8 mouse cellular contexts compared by ENCODE assay signal in genomic region chr11:28365209-28365928, GRCm38 (mm10). TPM values are rescaled to one million over a fixed set of nuclear protein-coding genes. Genes with fewer than 3 reads are reported as not detected.
A peak's percentile ranks its signal among the peaks of the same experiment; 100 is the strongest.
DNase-seq lines count a peak whose midpoint lies in the region; ATAC-seq and TF ChIP-seq lines count a peak whose summit lies in the region.

No protein-coding gene starts in this region.

- H3K4me1 ChIP-seq in forebrain, postnatal 0 days (ENCODE audit: insufficient read depth): 0 out of 2 replicates have a peak, but pooled peaks cover 3% of the 10 kb centered on the region
- no peaks in the 10 kb centered on the region; the same call in 1 of the 2 replicates for H3K4me1 ChIP-seq in liver, embryonic 15.5 days (replicated peaks)
- H3K4me1 ChIP-seq in neural tube, embryonic 11.5 days (ENCODE audit: control insufficient read depth, insufficient read depth, low read length): no peaks in the 10 kb centered on the region
- H3K4me1 ChIP-seq in stomach, embryonic 16.5 days (ENCODE audit: control insufficient read depth, insufficient read depth, low read length): 0 out of 2 replicates have a peak, but pooled peaks cover 6% of the 10 kb centered on the region

- 5% methylated on average over 26 of the region's 26 CpGs for WGBS in forebrain, postnatal 0 days
- 13% methylated on average over 26 of the region's 26 CpGs for WGBS in liver, embryonic 15.5 days (ENCODE audit: insufficient replicate concordance)
- 7% methylated on average over 26 of the region's 26 CpGs for WGBS in neural tube, embryonic 11.5 days
- 12% methylated on average over 26 of the region's 26 CpGs for WGBS in stomach, embryonic 16.5 days

- H3K4me3 ChIP-seq in forebrain, postnatal 0 days (ENCODE audit: low read depth, low read length): peak overlapping the region; percentile 36
- H3K4me3 ChIP-seq in liver, embryonic 15.5 days (replicated peaks): peak overlapping the region; percentile 17
- peak overlapping the region; percentile 15 for H3K4me3 ChIP-seq in neural tube, embryonic 11.5 days (ENCODE audit: low read depth, low read length)
- H3K4me3 ChIP-seq in stomach, embryonic 16.5 days (replicated peaks; ENCODE audit: low read length): peak overlapping the region; percentile 42

- H3K4me2 ChIP-seq in forebrain, postnatal 0 days (ENCODE audit: low read depth): peak overlapping the region; percentile 63
- peak overlapping the region; percentile 58 for H3K4me2 ChIP-seq in liver, embryonic 15.5 days
- peak overlapping the region; percentile 43 for H3K4me2 ChIP-seq in neural tube, embryonic 11.5 days (ENCODE audit: low read depth)
- peak overlapping the region; percentile 70 for H3K4me2 ChIP-seq in stomach, embryonic 16.5 days (ENCODE audit: low read depth, low read length)

- no peak overlapping the region for H3K27ac ChIP-seq in forebrain, postnatal 0 days (ENCODE audit: low read depth, low read length)
- H3K27ac ChIP-seq in liver, embryonic 15.5 days (replicated peaks): no peak overlapping the region
- H3K27ac ChIP-seq in neural tube, embryonic 11.5 days (ENCODE audit: low read depth, low read length): peak overlapping the region; percentile 27
- no peak overlapping the region for H3K27ac ChIP-seq in stomach, embryonic 16.5 days (ENCODE audit: low read length)

- DNase-seq in CD4-positive helper T cell, adult 2 months (ENCODE audit: low read depth, low spot score): peak; percentile 12
- peak; percentile 12 for DNase-seq in cerebellum, adult 11 months
- DNase-seq in forebrain, postnatal 0 days: peak; percentile 83
- DNase-seq in heart, postnatal 25 days (ENCODE audit: low spot score): peak; percentile 43
- peak; percentile 81 for DNase-seq in layer of hippocampus, adult 11-12 months (ENCODE audit: low spot score)
- DNase-seq in neural tube, embryonic 11.5 days (ENCODE audit: low spot score): peak; percentile 91

- no peaks in the 10 kb centered on the region for H3K27me3 ChIP-seq in forebrain, postnatal 0 days (ENCODE audit: insufficient read depth, low read length)
- H3K27me3 ChIP-seq in liver, embryonic 15.5 days: no peaks in the 10 kb centered on the region
- H3K27me3 ChIP-seq in neural tube, embryonic 11.5 days (ENCODE audit: control insufficient read depth, insufficient read depth, low read length): no peaks in the 10 kb centered on the region
- no peaks in the 10 kb centered on the region for H3K27me3 ChIP-seq in stomach, embryonic 16.5 days (ENCODE audit: control insufficient read depth, insufficient read depth, low read length)

- peak overlapping the region; percentile 46 for H3K9ac ChIP-seq in forebrain, postnatal 0 days
- no peak overlapping the region for H3K9ac ChIP-seq in liver, embryonic 15.5 days
- peak overlapping the region; percentile 55 for H3K9ac ChIP-seq in neural tube, embryonic 11.5 days (ENCODE audit: low read length)
- H3K9ac ChIP-seq in stomach, embryonic 16.5 days (ENCODE audit: low read length): peak overlapping the region; percentile 60

- no peaks in the 10 kb centered on the region for H3K9me3 ChIP-seq in forebrain, postnatal 0 days (ENCODE audit: low read length)
- H3K9me3 ChIP-seq in liver, embryonic 15.5 days (replicated peaks): no peaks in the 10 kb centered on the region
- H3K9me3 ChIP-seq in neural tube, embryonic 11.5 days (ENCODE audit: control insufficient read depth, low read length): no peaks in the 10 kb centered on the region
- no peaks in the 10 kb centered on the region for H3K9me3 ChIP-seq in stomach, embryonic 16.5 days (replicated peaks; ENCODE audit: control insufficient read depth, low read length)

- no peak for TF ChIP-seq CTCF in forebrain, postnatal 0 days (IDR thresholded peaks at IDR 0.05; ENCODE audit: low read depth)

- no peaks in the 10 kb centered on the region for H3K36me3 ChIP-seq in forebrain, postnatal 0 days (ENCODE audit: insufficient read depth)
- no peaks in the 10 kb centered on the region for H3K36me3 ChIP-seq in liver, embryonic 15.5 days (replicated peaks)
- H3K36me3 ChIP-seq in neural tube, embryonic 11.5 days (ENCODE audit: control insufficient read depth, insufficient read depth, low read length): no peaks in the 10 kb centered on the region
- H3K36me3 ChIP-seq in stomach, embryonic 16.5 days (ENCODE audit: control insufficient read depth, insufficient read depth, low read length): no peaks in the 10 kb centered on the region

- ATAC-seq in forebrain, postnatal 0 days: peak; percentile 95
- peak; percentile 67; the same call in 1 of the 2 replicates for ATAC-seq in liver, embryonic 15.5 days (ENCODE audit: insufficient read depth)
- ATAC-seq in neural tube, embryonic 11.5 days (ENCODE audit: insufficient read depth, low FRiP score, low TSS enrichment): peak; percentile 97
- peak; percentile 86 for ATAC-seq in stomach, embryonic 16.5 days (ENCODE audit: insufficient read depth, low FRiP score)

- intact Hi-C loops in heart, postnatal 25 days (cut with DNase I): no loop called here

RNA-seq across cellular contexts. Expression of gene Gm6685, which starts 25.7 kb away (rescaled TPM):
- not detected in 2 replicates for total RNA-seq in forebrain, postnatal 0 days (2014; rRNA removed)
- polyA plus RNA-seq in forebrain, postnatal 0 days (2015; fragmentation: Nextera tagmentation; extraction: Ambion mirVana): not detected in 2 replicates
- total RNA-seq in heart, postnatal 25 days (2021): 1 to 10 TPM; 3.3 to 4.0 TPM
- polyA plus RNA-seq in liver, embryonic 15.5 days (2015; fragmentation: Nextera tagmentation; extraction: Ambion mirVana): not detected in 2 replicates
- 0.82 TPM in 1 of 2 replicates, not detected in the other for polyA plus RNA-seq in neural tube, embryonic 11.5 days (2014; fragmentation: Nextera tagmentation; extraction: Ambion mirVana)
- polyA plus RNA-seq in stomach, embryonic 16.5 days (2015; fragmentation: Nextera tagmentation; extraction: Ambion mirVana): not detected in 2 replicates

Comparison
In these comparisons a context has a peak if more than half of its experiments do, and no peak if none do; other contexts are left out.
1. DNase-seq: peak in every context shown above with its lines; median percentile 91 in neural tube, embryonic 11.5 days; 83 in forebrain, postnatal 0 days; 81 in layer of hippocampus, adult 11-12 months; 43 in heart, postnatal 25 days; 12 in CD4-positive helper T cell, adult 2 months; 12 in cerebellum, adult 11 months.